Mouse (Mus musculus) heart, embryonic 10.5 days (tissue): ENCODE measurements around the gene Rps6kl1. TPM values are rescaled to one million over a fixed set of nuclear protein-coding genes. Genes with fewer than 3 reads are reported as not detected.
A peak's percentile ranks its signal among the peaks of the same experiment; 100 is the strongest.

Source experiments
- DNase-seq: peaks from one replicate; pipeline ENCODE4 v3.0.0-alpha.2; 2017; ENCODE audit warnings: low spot score
- H3K27ac ChIP-seq: fragments of 300-500 bp; sonication (generic); 2 replicates; pipeline ENCODE4 v1.5.1; 2016; ENCODE audit warnings: mild to moderate bottlenecking
- H3K27me3 ChIP-seq: fragments of 300-500 bp; sonication (generic); 2 replicates; pipeline ENCODE4 v1.6.1; 2016; ENCODE audit warnings: mild to moderate bottlenecking; ENCODE audit not compliant: poor library complexity, insufficient read depth, severe bottlenecking
- H3K36me3 ChIP-seq: fragments of 300-500 bp; sonication (generic); 2 replicates; pipeline ENCODE4 v1.6.1; 2016; ENCODE audit warnings: mild to moderate bottlenecking, moderate library complexity
- H3K4me1 ChIP-seq: fragments of 300-500 bp; sonication (generic); 2 replicates; pipeline ENCODE4 v1.6.1; 2016; ENCODE audit warnings: mild to moderate bottlenecking
- H3K4me3 ChIP-seq: fragments of 300-500 bp; sonication (generic); 2 replicates; pipeline ENCODE4 v1.5.1; 2016; ENCODE audit warnings: mild to moderate bottlenecking, moderate library complexity
- H3K9me3 ChIP-seq: fragments of 300-500 bp; sonication (generic); 2 replicates; pipeline ENCODE4 v1.6.1; 2016; ENCODE audit warnings: mild to moderate bottlenecking, moderate library complexity
- WGBS: fragments of 180-500 bp; shearing (Covaris S2); methylation state at CpG from one replicate; pipeline ENCODE4 v1.1.7; 2016; 5-methylcytosine and 5-hydroxymethylcytosine counted together
- polyA plus RNA-seq: library from polyadenylated mRNA; unstranded; fragments of >200 nt; fragmentation: Nextera tagmentation; extraction: Ambion mirVana; gene quantifications from 2 replicates; pipeline ENCODE4 v1.2.1, GENCODE M21; 2016

Rps6kl1 gene
- polyA plus RNA-seq, 1 experiment from 2014 or later: 1.4 TPM

- H3K4me1 ChIP-seq: peaks cover 29% of the 10 kb centered on the region
- 54% methylated on average over 5 of the region's 5 CpGs for WGBS
- H3K27ac ChIP-seq: no peak overlapping the region
- no peaks in the 10 kb centered on the region for H3K36me3 ChIP-seq
- DNase-seq: no peak
- H3K27me3 ChIP-seq: peaks cover 40% of the 10 kb centered on the region
- H3K9me3 ChIP-seq: no peaks in the 10 kb centered on the region
- no peak overlapping the region for H3K4me3 ChIP-seq
Measured at GRCm38 (mm10) chr12:85184118-85184517, 33.1 kb upstream of the Rps6kl1 start.

- Histone ChIP-seq H3K4me1 (peaks cover 34% of the 10 kb centered on the region), H3K9me3 (no peaks in the 10 kb centered on the region), H3K4me3 (no peak overlapping the region), H3K27ac (no peak overlapping the region), H3K36me3 (no peaks in the 10 kb centered on the region), H3K27me3 (peaks cover 52% of the 10 kb centered on the region)
- no peak for DNase-seq
- 73% methylated on average over 5 of the region's 5 CpGs for WGBS
Measured at GRCm38 (mm10) chr12:85182898-85183297, 31.8 kb upstream of the Rps6kl1 start.

- Histone ChIP-seq H3K27me3 (peaks cover 58% of the 10 kb centered on the region), H3K27ac (0 out of 2 replicates have a peak overlapping the region, but pooled peaks have one; percentile 24), H3K4me3 (no peak overlapping the region), H3K9me3 (no peaks in the 10 kb centered on the region), H3K36me3 (no peaks in the 10 kb centered on the region), H3K4me1 (peaks cover 40% of the 10 kb centered on the region)
- no peak for DNase-seq
- 21% methylated on average over 8 of the region's 8 CpGs for WGBS
Measured at GRCm38 (mm10) chr12:85182345-85182643, 31.2 kb upstream of the Rps6kl1 start.

- Histone ChIP-seq H3K36me3 (no peaks in the 10 kb centered on the region), H3K9me3 (no peaks in the 10 kb centered on the region), H3K27me3 (peaks cover 59% of the 10 kb centered on the region), H3K4me1 (peaks cover 46% of the 10 kb centered on the region), H3K4me3 (no peak overlapping the region), H3K27ac (peak overlapping the region; percentile 24; the same call in 1 of the 2 replicates)
- no peak for DNase-seq
- WGBS: 32% methylated on average over 17 of the region's 17 CpGs
Measured at GRCm38 (mm10) chr12:85181475-85182344, 30.6 kb upstream of the Rps6kl1 start.

- Histone ChIP-seq H3K27me3 (peaks cover 65% of the 10 kb centered on the region), H3K36me3 (no peaks in the 10 kb centered on the region), H3K4me3 (no peak overlapping the region), H3K4me1 (peaks cover 66% of the 10 kb centered on the region), H3K9me3 (no peaks in the 10 kb centered on the region), H3K27ac (no peak overlapping the region; the same call in 1 of the 2 replicates)
- DNase-seq: no peak
- 63% methylated on average over 2 of the region's 2 CpGs for WGBS
Measured at GRCm38 (mm10) chr12:85178294-85178693, 27.2 kb upstream of the Rps6kl1 start.

- WGBS: 73% methylated on average over 10 of the region's 10 CpGs
- peak within 1 kb of the TSS; percentile 55 for H3K4me3 ChIP-seq
- H3K36me3 ChIP-seq: no peaks in the 10 kb centered on the region
- H3K9me3 ChIP-seq: no peaks in the 10 kb centered on the region
- DNase-seq: no peak
- peak within 1 kb of the TSS; percentile 88 for H3K27ac ChIP-seq
- peaks cover 60% of the 10 kb centered on the region for H3K27me3 ChIP-seq
- H3K4me1 ChIP-seq: peaks cover 71% of the 10 kb centered on the region
Measured at GRCm38 (mm10) chr12:85177740-85178239, 26.7 kb upstream of the Rps6kl1 start, which contains the start of gene Pgf. TSS of gene Pgf (minus strand) at chr12:85177790.

GRCm38 (mm10) chr12:85176846-85177523, 25.9 kb upstream of the Rps6kl1 start:
- H3K27ac ChIP-seq: peak overlapping the region; percentile 88
- no peak for DNase-seq
- WGBS: 3% methylated on average over 32 of the region's 32 CpGs
- no peaks in the 10 kb centered on the region for H3K36me3 ChIP-seq
- peaks cover 52% of the 10 kb centered on the region for H3K27me3 ChIP-seq
- peak overlapping the region; percentile 55 for H3K4me3 ChIP-seq
- H3K9me3 ChIP-seq: no peaks in the 10 kb centered on the region
- H3K4me1 ChIP-seq: peaks cover 74% of the 10 kb centered on the region

GRCm38 (mm10) chr12:85175926-85176845, 25.1 kb upstream of the Rps6kl1 start:
- Histone ChIP-seq H3K27me3 (peaks cover 46% of the 10 kb centered on the region), H3K9me3 (no peaks in the 10 kb centered on the region), H3K4me1 (peaks cover 66% of the 10 kb centered on the region), H3K4me3 (peak overlapping the region; percentile 55), H3K27ac (peak overlapping the region; percentile 88), H3K36me3 (0 out of 2 replicates have a peak, but pooled peaks cover 5% of the 10 kb centered on the region)
- DNase-seq: peak; percentile 93
- WGBS: 13% methylated on average over 11 of the region's 11 CpGs

- Histone ChIP-seq H3K27ac (peak overlapping the region; percentile 88), H3K36me3 (0 out of 2 replicates have a peak, but pooled peaks cover 14% of the 10 kb centered on the region), H3K4me1 (peaks cover 69% of the 10 kb centered on the region), H3K27me3 (peaks cover 44% of the 10 kb centered on the region), H3K9me3 (no peaks in the 10 kb centered on the region), H3K4me3 (peak overlapping the region; percentile 55)
- WGBS: 29% methylated on average over 16 of the region's 16 CpGs
- DNase-seq: no peak
Measured at GRCm38 (mm10) chr12:85175087-85175675, 24.1 kb upstream of the Rps6kl1 start.

GRCm38 (mm10) chr12:85174016-85174415, 23.0 kb upstream of the Rps6kl1 start:
- DNase-seq: no peak
- 69% methylated on average over 7 of the region's 7 CpGs for WGBS
- 0 out of 2 replicates have a peak, but pooled peaks cover 17% of the 10 kb centered on the region for H3K36me3 ChIP-seq
- H3K27me3 ChIP-seq: peaks cover 36% of the 10 kb centered on the region
- H3K27ac ChIP-seq: peak overlapping the region; percentile 47; the same call in 1 of the 2 replicates
- H3K4me3 ChIP-seq: no peak overlapping the region
- H3K9me3 ChIP-seq: no peaks in the 10 kb centered on the region
- peaks cover 79% of the 10 kb centered on the region for H3K4me1 ChIP-seq

GRCm38 (mm10) chr12:85170948-85171307, 19.9 kb upstream of the Rps6kl1 start:
- H3K9me3 ChIP-seq: no peaks in the 10 kb centered on the region
- H3K4me3 ChIP-seq: no peak overlapping the region
- peaks cover 18% of the 10 kb centered on the region; the same call in 1 of the 2 replicates for H3K27me3 ChIP-seq
- H3K4me1 ChIP-seq: peaks cover 55% of the 10 kb centered on the region
- no peak overlapping the region for H3K27ac ChIP-seq
- WGBS: 78% methylated on average over 3 of the region's 3 CpGs
- H3K36me3 ChIP-seq: peaks cover 39% of the 10 kb centered on the region; the same call in 1 of the 2 replicates
- DNase-seq: no peak
